Mouse (Mus musculus) testis, postnatal 14 days (tissue): ENCODE measurements around the gene Rln1.
A peak's percentile ranks its signal among the peaks of the same experiment; 100 is the strongest.

Experiments
- DNase-seq: peaks from one replicate; pipeline ENCODE4 v3.0.0; 2021; ENCODE audit warnings: low spot score

Gene Rln1

DNA sequence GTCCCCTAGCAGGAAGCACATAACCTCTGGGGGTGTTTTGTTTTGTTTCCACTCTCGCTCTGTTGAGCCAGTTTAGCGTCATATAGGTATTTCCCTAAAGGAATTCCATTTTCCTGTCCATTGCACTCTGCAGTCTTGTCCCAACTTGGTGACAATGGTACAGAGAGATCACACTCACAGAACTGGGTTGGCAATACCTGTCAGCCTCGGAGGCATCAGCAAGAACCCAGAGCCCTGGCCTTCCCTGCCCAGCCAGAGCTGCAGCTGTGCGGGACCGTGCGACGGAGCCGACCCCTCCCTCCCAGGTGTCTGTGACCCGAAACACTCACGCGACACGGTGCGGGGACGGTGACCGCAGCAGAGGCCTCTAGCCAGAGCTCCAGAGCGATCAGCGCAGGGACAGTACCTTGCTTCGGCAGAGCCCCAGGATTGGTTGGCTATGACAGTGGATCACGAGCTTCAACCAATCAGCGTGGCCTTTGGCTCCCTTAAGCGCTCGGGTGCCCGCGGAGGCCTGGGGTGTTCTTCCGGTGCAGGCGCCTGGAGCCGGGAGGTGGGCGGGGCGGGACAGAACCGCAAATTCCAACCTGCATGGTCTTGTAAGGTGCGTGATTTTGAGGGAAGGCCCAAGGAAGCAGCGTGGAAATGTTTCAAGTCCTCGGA, 27.1 kb upstream of the Rln1 start:
- DNase-seq = peak; percentile 89

DNA sequence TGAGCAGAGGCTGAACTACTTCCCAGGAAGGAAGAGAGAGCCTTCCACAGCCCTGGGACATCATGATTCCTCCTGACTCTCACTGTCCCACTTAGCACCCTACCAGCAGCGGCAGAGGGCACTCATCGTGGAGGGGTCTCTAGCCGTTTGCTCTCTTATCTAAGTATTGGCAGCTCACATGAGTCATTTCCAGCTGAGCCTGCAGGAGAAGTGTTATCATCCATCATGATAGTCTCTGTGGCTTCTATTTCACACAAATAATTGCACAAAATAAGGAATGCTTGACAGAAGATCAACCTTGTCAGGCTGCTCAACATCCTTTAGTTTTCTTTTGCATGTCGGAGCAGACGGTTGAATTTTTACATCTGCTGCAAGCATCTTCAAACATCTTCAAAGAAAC, 25.8 kb upstream of the Rln1 start:
- DNase-seq = no peak

DNA sequence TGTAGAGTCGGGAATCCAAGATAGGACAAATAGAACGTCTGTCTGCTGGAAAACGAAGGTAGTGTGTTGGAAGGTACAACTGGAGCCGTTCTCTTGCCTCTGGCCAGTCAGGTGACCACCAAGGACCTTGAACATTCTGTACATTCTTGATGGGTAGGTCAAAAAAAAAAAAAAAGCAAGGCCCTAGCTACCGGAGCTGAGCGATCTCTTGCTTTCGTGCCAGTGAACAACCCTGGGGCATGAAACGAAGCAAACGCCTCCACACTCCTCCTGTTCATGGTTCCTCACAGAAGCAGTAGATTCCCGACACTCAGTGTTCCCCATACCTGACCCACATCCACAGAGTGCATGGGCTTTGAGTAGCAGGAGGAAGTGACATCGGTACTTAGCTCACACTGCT, 21.8 kb upstream of the Rln1 start:
- no peak for DNase-seq

DNA sequence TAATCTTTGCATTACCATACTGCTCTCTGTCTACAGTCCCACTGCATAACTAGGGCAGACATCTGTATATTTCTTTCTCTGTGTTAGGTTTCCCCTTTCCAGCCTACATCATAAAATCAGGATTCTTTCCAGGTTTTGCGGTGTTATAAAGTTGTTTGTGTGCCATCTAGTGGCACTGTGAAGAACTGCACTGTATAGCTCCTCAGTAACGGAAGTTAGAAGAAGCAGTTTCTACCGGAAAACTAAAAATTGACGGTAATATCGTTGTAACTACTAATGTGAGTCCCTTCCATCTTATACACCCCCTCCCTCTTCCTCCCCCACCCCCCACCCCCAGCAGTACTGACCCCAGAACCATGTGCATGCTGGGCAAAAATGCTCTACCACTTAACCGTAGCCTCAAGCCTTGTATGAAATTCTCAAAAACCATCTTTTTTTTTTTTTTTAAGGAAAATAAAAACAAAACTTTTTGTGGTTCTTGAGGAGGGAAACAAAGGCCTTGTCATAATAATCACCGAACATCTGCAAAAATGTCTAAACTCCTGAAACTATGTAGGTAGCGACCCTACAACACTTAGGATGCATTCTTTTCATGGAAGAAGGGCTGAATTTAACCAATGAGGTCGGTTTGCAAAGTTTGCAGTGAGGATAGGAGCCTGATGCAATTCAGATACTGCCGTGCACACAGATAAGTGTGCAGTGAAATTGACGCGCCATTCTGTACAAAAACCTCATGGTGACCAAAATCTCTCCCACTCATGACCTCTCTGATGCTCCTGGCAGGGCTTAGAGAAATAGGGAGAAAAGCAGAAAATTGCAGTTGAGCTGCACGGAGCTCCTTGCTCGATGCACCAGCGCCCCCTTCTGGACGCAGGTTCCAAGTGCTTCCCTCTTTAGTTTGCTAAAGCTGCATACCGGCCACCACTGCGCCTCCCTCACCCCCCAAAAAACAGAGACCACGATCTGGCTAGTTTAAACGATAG, 20.7 kb upstream of the Rln1 start:
- DNase-seq = peak; percentile 76

DNA sequence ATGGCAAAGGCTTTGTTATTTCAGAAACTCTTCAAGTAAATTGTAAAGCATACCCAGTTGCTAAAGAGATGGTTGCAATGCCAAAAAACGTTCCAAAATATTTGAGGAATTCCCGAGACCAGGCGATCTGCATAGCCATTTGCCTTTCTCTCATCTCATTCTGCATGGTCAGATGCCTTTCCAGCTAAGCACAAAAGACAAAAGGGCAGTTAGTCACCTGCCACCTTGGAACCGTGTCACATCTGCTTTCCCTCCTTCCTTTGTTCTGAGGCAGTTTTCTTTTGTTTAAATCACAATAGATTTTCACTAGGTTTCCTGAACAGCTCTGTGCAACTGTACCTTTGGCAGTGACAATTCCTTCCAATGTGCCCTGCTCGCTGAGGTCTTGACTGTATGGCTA, 16.5 kb upstream of the Rln1 start:
- no peak for DNase-seq

DNA sequence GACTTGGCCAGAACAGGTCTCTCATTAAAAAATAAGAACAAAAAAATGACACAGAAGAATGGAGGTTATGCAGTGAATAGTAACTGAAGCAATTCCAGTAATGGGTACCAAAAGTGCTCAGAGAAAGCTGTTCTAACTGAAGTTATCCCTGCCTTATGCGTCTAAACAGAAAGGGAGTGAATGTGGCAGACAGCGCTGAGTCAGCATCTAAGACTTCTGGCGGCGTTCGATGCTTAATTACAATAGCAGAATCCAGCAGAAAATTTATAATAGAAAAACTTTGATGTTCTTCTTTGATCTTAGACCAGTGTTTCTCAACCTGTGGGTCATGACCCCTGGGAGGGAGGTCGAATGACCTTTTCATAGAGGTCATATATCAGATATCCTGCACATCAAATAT, 11.2 kb upstream of the Rln1 start:
- no peak for DNase-seq

DNA sequence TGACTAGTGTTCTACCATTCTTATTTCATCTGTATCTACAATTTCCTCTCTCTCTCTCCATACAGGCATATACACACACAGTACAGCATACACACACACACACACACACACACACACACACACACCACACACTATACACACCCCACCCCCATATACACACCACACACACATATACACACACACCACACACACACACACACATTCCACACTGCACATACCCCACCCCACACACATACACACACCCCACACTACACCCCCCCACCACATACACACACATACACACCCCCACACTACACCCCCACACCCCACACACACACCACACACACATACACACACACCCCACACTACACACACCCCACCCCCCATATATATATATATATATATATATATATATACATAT, 10.4 kb upstream of the Rln1 start:
- DNase-seq = no peak

DNA sequence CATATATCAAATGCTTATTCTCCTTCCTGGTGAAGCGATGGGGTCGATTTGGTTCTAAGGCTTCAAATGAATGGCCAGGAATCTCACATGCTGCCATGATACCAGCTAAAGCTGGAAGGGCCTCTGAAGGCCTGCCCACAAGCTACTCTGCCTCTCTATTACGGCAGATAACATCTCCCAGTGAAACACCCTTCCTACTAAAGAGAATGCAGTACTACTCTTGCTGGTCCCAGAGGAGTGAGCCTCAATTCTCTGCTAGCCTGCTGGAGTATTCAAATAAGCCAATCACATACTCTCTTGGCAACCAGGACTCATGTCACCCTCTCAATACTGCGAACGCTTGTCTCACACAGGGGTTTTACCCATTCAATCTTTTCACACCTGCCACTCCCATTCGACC, 7.8 kb upstream of the Rln1 start:
- no peak for DNase-seq

DNA sequence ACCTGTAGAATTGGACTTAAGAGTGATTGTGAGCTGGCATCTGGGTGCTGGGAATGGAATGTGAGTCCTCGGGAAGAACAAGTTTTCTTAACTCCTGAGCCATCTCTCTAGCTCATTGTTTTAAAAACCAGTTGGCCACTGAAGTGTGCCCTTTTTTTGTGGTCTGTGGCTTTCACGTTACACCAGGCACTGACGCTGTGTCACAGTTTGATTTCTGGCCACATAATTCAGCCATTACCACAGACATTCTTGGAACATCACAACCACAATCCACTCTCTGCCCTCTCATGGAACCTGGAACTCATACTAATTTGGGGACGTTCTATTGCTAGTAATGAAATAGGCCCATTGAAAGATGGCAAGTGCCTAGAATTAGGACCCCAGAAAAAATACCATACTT, 6.6 kb upstream of the Rln1 start:
- no peak for DNase-seq

DNA sequence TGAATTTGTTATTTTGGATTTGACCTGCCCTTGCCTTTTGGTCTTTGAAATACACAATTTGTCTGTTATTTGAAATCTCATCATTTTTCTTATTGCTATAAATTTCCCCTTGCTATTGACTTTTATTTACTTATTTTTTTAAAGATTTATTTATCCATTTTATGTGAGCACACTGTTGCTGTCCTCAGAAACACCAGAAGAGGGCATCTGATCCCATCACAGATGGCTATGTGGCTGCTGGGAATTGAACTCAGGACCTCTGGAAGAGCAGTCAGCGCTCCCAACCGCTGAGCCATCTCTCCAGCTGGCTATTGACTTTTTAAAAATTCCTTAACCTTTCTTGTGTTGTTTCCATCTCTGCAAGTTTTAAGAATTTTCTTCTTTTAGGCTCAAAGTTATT, 2.2 kb upstream of the Rln1 start:
- DNase-seq = no peak

DNA sequence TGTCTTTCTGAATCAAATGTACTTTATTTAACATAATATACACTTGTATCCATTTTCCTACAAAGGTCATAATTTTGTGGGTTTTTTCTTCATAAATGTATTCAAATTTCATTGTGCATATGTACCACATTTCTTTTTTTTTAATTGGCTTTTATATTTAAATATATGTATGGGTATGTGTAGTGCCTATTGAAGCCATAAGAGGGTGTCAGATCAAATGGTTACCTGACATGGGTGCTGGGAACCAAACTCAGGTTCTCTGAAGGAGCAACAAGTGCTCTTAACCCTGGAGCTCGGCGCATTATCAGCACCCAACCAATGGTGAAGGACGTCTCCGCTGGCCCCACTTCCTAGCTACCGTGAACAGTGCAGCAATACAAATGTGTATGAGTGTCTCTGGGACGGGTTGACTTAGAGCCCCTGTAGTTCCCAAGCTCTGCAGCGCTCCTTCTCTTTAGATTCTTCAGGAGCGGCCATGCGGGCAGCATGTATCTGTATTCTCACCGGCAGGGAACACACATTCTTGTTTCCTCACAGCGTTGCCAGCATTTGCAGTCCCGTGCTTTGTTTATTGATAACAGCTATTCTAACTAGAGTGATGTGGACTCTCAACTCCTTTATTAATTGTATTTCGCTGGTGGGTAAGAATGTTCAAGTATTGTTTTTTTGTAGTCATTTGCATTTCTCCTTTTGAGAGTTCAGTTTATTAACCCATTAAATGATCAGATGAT, 7.5 kb downstream of the Rln1 start:
- DNase-seq = no peak

DNA sequence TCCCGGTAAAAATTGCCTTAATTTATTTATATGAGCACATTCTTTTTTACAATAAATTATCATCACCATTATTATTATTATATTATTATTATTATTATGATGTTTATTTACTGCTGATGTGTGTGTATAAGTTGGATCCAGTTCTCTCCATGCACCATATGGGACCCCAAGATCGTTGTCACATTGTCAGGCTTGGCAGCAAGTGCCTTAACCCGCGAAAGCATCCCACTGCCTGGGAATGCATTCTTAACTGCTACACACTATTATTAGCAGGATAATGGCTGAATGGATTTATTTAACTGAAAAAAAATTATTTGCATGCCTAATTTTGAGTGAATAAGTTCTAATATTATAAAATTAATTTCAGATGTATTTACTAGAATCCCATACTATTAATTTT, 8.1 kb downstream of the Rln1 start:
- DNase-seq = no peak

DNA sequence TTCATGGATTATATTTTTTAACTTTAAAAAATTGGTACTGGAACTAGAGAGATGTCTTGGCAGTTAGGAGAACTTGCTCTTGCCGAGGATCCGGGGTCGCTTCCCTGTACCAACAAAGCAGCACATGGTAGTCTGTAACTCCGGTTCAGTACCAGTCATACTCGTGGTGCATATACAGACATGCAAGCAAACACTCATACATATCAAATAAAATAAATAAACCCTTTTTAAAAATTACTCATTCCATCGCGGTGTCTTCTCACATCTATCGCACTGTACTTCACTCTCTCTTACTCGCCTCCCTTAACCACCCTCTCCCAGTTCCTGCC, 8.7 kb downstream of the Rln1 start:
- DNase-seq = no peak

DNA sequence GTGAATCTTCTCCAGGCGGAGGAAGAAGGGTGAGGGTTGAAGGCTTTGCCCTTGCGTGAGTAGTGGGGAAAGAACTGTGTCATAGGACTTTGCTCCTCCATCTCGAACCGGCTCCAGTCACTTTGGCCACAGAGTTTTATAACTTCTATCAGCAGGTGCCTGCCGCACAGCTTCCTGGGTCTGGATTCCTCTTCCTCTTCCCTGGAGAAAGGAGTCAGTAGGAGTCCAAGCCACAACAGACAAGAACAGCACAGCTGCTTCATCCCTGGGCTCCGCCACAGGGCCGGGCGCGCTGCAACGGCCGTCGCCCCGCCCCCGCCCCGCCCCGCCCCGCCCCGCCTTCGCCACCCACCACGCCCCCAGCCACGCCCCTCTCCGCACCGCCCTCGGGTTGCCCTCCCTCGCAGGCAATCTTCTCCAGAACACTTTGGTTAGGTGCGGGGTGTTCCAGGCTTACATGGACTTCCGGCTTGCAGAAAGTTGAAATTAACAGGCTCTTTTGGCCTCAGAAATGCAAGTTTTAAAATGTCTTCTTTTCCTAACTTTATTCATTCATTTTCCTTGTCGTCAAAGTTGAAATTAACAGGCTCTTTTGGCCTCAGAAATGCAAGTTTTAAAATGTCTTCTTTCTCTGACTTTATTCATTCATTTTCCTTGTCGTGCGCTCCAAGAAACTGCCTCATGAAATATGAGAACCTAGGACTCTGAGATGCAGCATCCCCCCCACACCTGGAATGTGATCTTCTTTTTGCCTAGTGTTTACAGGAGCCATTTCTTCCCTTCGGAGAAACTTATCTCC, 9.2 kb downstream of the Rln1 start, which contains the start of gene Insl6:
Gene Insl6 (minus strand): TSS at position 304 of the 799 bp plus-strand sequence.
- DNase-seq = peak; percentile 76

DNA sequence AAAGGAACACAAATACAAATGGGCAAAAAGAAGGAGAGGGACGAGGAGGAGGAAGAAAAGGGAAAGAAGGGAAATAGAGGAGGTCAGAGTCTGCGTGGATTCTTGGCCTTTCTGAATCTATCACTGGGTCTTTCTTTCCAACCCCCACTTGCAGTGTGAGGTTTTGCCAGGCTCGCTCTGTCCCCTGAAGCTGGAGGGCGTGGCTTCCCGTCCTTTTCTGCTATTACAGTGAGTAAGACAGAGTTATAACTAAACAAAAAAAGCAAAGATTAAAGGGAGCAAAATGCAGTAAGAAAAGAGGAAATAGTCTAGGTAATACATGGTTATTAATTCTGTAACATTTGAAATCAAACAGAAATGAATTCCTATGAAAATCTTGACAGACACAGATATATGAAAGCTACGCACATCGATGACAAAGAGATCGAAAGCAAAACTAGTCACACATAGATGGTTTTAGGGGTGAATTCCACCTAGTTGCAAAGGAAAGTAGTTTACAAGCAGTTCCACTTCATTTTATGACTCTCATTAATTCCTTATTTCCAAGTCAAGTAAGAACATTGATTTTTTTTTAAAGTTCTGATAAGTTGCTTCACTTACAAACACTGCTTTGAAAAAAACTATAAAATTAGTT, 10.9 kb downstream of the Rln1 start:
- no peak for DNase-seq

DNA sequence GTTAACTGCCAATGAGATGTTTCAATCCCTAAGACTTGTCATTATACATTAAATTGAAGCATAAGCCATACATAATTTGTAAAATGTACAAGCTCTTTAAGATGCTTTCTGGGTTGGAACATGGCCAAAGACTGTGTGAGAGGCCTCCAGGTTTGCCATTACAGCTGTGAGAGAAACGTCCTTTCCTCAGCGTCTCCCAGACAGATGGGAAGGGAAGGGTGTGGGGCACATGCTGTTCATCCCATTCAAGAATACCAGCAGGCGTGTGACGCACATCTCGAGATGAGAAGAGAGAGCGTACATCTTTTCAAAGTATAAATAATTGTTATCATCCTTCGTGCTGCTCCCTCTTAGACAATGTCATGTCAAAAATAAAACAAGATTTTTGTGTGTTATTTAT, 21.8 kb downstream of the Rln1 start:
- DNase-seq = no peak

DNA sequence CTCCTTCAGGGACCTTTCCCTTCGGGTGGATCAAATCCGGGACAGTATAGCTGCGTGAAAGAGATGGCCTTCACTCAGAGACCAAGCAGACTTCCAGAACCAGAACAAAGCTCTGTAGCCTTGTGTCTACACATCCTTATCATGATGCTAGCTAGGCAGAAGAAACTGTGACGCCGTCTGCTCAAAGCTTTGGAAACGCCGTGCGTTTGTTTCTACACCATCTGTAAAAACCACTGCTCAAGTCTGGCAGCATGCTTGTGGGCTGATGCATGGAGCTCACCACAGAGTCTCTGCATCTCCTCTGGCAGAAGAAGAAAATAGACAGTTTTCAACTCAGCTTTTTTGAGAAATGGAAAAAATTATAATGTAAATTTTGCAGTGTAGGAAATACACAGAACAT, 22.7 kb downstream of the Rln1 start:
- DNase-seq = no peak

DNA sequence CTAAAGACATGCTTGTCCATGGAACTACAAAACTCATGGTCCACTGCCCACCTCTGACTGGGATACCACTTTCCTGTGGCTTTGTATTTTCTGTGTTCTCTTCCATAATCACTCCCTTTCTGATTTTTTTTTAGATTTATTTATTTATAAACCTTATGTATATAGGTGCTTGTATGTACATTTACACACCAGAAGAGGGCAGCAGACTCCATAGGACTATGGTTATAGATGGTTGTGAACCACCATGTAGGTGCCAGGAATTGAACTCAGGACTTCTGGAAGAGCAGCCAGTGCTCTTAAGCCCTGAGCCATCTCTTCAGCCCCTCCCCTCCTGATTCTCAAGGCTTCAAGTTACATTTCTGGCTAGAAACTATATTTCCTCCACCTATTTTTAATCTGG, 25.6 kb downstream of the Rln1 start:
- no peak for DNase-seq

DNA sequence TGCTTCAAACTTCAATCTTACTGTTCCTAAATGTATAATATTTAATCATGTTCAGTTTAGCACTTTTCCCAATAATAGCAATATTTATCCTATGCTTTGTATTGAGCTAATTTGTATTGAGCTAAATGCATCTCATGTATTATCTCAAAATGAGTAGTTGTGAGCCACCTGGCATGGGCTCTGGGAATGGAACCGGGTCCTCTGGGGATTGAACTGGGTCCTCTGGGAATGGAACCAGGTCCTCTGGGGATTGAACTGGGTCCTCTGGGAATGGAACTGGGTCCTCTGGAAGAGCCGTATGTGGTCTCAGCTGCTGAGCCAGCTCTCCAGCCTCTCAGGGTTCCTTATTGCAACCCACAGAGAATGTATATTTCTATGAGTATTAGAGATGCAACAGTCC, 32.4 kb downstream of the Rln1 start:
- no peak for DNase-seq

DNA sequence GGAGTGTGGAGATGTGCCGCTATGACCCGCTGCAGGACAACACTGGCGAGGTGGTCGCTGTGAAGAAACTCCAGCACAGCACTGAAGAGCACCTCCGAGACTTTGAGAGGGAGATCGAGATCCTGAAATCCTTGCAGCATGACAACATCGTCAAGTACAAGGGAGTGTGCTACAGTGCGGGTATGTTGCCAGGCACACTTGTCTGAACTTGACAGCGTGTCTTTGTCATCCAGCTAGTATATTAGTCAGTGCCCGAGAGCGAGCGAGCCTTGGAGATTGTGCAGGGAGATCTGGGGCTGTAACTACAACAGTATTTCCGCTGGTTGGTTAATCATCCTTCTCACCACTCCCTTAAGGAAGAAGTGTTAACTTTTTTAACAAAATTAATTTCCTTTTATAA, 33.6 kb downstream of the Rln1 start:
- no peak for DNase-seq

DNA sequence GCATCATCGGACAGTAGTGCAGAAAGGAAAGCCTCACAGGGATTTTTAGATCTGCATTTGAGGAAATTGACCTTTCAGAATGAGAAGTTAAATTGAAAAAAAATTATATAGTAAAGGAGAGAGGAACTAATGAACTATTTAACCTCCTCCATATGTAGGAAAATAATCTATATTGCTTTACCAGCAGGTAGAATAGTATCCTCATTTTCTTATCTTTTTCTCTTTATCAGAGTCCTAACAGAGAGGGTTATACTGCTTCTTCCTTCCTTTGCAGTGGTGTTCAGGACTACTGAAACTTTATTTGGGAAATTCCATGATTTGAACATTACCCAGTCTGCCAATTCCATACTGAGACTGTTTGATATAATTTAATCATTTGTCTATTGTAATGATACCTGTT, 37.1 kb downstream of the Rln1 start:
- no peak for DNase-seq

DNA sequence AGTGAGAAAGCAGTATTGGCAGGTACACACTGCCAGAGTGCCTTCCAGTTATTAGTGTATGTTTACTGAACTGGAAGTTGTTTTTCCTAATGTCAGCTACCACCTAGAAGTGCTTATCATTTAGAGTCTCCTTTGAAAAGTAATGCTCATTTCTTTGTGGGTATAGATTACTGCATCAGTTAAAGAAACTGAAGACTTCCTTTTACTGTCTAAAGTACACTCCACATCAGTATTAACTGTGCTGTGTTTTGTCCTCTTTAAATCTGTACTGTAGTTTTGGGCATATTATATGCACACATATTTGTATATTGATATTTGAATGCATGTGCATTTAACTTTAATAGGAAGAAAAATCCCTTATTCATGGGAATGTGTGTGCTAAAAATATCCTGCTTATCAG, 38.3 kb downstream of the Rln1 start:
- no peak for DNase-seq
